Mouse (Mus musculus) v-Abl transformed pro-B cells (cell line): Measurements from ENCODE around the gene Nedd1.

Experiments
- in situ Hi-C, 2 experiments: fragments of 400-800 bp; cut with MboI; formaldehyde crosslinking; loops; one replicate each; pipeline ENCODE4 v1.15.1; 2025; ENCODE audit not compliant: unreplicated experiment in 2 of 2

The Nedd1 gene

GRCm38 (mm10) chr10:92721771-92722619 is at the start of gene Nedd1:
Gene Nedd1, minus strand, starts transcription at chr10:92722420.
- in situ Hi-C loops = loop anchor here (25.0 kb wide), 2 partner anchors 1035 to 1660 kb away; no protein-coding TSS in a partner anchor

GRCm38 (mm10) chr10:92754359-92754758 is 32.1 kb upstream of the Nedd1 start:
- in situ Hi-C loops = no loop called here

- in situ Hi-C loops = no loop called here
These were observed 8.1 kb upstream of the Nedd1 start for GRCm38 (mm10) chr10:92730339-92730738.

- in situ Hi-C loops = no loop called here
These were observed 6.5 kb upstream of the Nedd1 start for GRCm38 (mm10) chr10:92728723-92729122.

- in situ Hi-C loops = loop anchor here (25.0 kb wide), 2 partner anchors 1035 to 1660 kb away; no protein-coding TSS in a partner anchor
These were observed 384 bp upstream of the Nedd1 start for GRCm38 (mm10) chr10:92722620-92722988.

GRCm38 (mm10) chr10:92699032-92699431 is 23.2 kb downstream of the Nedd1 start:
- in situ Hi-C loops = no loop called here

- in situ Hi-C loops = no loop called here
These were observed 47.2 kb downstream of the Nedd1 start for GRCm38 (mm10) chr10:92675056-92675455.

- in situ Hi-C loops = loop anchor here (25.0 kb wide), 2 partner anchors 1135 to 1385 kb away; no protein-coding TSS in a partner anchor
These were observed 50.3 kb downstream of the Nedd1 start for GRCm38 (mm10) chr10:92671906-92672305.

- in situ Hi-C loops = loop anchor here (25.0 kb wide), 2 partner anchors 1128 to 1378 kb away; no protein-coding TSS in a partner anchor
These were observed 56.9 kb downstream of the Nedd1 start for GRCm38 (mm10) chr10:92665287-92665686.

- in situ Hi-C loops = loop anchor here (25.0 kb wide), 2 partner anchors 1116 to 1366 kb away; no protein-coding TSS in a partner anchor
These were observed 69.0 kb downstream of the Nedd1 start for GRCm38 (mm10) chr10:92653266-92653665.

GRCm38 (mm10) chr10:92652399-92652920 is 69.8 kb downstream of the Nedd1 start:
- in situ Hi-C loops = loop anchor here (25.0 kb wide), 2 partner anchors 1115 to 1365 kb away; no protein-coding TSS in a partner anchor

GRCm38 (mm10) chr10:92651266-92651665 is 71.0 kb downstream of the Nedd1 start:
- in situ Hi-C loops = loop anchor here (25.0 kb wide), 2 partner anchors 1114 to 1364 kb away; no protein-coding TSS in a partner anchor

GRCm38 (mm10) chr10:92649096-92649495 is 73.1 kb downstream of the Nedd1 start:
- in situ Hi-C loops = no loop called here

- in situ Hi-C loops = no loop called here
These were observed 74.5 kb downstream of the Nedd1 start for GRCm38 (mm10) chr10:92647691-92648090.

- in situ Hi-C loops = no loop called here
These were observed 78.2 kb downstream of the Nedd1 start for GRCm38 (mm10) chr10:92643995-92644394.

GRCm38 (mm10) chr10:92641032-92641431 is 81.2 kb downstream of the Nedd1 start:
- in situ Hi-C loops = no loop called here
